Mouse (Mus musculus) inflammation-experienced regulatory T-cells, adult 6 months (primary cell): ENCODE data around the gene Nckap5l. TPM values are rescaled to one million over a fixed set of nuclear protein-coding genes. Genes with fewer than 3 reads are reported as not detected.

Source experiments
- ATAC-seq: one replicate; pipeline ENCODE4 v1.8.0; 2017
- polyA plus RNA-seq, 3 experiments: library from polyadenylated mRNA; unstranded; fragments of 100-300 nt; shearing (Covaris generic); gene quantifications; one replicate each; pipeline ENCODE4 v1.2.1; 2017

Gene Nckap5l
- 1 to 10 TPM in 1 of 3 experiments, under 1 TPM in 2; 0.10 to 1.9 (median 0.78) TPM for polyA plus RNA-seq

DNA sequence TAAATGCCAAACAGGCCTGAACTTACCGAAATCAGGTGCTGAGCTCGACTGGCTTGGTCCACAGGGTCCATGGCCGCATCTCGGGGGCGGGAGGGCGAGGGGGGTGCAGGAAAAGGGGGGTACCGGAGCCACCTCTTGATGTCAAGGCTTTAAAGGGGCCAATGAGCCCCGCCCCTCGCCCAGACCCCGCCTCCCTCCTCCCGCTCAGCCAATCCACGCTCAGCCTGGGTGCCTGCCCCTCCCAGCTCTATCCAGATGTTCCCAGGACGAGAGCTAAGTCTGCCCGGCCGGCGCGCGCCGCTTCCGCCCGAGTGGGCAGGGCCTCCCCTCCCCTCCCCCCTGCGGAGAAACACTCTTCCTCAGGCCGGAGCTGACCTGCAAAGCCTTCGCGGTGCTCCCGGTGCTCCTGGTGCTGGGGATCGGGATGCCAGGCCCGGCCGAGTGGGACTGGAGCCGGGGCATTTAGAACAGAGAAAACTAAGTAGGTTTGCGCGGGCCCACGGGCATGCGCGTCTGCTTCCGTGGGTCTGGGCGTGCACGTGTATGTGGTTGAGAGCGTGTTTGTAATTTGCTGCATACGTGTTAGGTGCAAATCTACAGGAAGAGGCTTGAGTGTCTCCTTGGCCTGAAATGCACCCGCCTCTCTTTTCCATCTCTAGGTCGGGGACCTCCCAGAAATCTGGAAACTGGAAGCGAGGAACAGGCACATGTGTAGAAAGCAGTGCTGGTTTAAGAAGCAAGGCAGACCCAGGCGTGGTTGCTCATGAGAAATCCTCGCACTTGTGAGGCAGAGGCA, at the start of gene Nckap5l:
TSS of gene Nckap5l (minus strand) at position 143 of the 796 bp plus-strand sequence.
- ATAC-seq: peak; percentile 96

DNA sequence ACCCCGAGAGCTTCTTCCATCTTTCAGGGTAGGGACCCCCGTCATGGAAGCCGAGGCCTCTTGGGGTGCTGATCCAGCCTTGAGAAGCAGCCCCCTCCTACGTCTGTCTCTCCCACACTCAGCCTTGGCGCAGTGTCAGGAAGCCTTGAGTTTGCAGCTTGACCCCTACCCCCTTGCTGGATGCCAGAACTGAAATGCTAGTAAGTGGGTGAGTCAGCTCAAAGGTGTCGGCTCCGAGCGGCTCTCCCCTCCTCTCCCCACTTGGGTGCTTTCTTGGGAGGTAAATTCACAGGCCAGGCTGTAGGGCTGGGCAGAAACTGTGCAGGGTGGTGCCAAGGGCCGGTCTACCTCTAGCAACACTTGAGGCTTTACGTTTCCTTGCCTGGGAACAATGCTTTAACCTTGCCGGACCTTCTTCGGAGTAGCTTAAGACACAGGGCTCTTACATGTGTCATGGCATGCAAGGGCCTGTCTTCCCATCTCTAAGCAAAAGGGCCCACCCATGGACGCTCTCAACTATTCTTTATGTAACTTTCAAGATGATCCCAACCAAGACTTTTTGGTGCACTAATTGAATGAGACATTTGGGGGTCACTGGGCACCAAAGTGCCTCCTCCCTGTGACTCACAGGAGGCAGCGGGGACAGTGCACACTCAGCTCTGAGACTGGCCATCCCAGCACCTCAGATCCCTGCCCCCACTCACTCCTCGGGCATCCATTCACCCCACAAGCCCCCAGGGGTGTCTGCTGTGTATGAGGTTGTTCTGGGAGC, 48.0 kb upstream of the Nckap5l start:
- no peak for ATAC-seq

DNA sequence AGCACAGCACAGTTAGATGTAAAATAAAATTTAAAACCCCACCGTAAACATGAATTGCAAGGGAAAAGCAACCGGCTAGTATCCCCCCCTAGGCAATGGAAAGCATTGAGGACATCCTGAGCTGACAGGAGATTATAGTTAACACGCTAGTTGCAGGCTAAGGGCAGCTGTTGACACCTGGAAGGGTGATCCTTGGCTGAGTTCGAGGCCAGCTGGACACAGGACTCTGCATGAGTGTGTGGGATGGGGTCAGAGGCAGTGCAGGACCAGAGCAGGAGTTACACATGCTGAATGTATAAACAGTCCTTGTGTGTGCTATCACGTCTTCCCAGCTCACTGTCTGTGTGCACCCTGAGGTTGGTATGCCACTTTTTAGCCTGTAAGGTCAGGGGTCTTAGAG, 45.7 kb upstream of the Nckap5l start:
- no peak for ATAC-seq

DNA sequence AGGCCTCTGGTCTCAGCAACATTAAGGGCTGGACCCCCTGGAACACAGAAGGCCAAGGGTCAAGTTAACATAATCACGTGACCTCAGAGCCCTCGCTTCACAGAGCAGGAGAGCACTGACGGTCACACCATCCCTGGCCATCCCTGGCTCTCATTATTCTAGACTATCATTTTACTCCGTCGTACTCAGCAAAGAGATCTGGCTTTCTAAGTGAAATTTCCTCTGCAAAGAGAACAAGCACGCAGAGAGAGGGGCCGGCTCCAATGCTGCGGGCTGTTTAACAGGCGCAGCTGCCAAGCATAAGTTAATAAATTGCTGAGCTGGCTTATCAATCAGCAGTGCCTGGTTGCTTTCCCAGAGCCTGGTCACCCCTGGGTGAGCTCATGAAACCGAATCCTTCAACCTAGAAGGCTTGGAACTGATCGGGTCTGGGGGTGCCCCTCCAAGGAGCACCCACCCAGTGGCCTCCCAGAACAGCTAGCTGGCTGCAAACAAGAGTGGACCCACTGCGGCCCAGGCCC, 44.8 kb upstream of the Nckap5l start:
- no peak for ATAC-seq

DNA sequence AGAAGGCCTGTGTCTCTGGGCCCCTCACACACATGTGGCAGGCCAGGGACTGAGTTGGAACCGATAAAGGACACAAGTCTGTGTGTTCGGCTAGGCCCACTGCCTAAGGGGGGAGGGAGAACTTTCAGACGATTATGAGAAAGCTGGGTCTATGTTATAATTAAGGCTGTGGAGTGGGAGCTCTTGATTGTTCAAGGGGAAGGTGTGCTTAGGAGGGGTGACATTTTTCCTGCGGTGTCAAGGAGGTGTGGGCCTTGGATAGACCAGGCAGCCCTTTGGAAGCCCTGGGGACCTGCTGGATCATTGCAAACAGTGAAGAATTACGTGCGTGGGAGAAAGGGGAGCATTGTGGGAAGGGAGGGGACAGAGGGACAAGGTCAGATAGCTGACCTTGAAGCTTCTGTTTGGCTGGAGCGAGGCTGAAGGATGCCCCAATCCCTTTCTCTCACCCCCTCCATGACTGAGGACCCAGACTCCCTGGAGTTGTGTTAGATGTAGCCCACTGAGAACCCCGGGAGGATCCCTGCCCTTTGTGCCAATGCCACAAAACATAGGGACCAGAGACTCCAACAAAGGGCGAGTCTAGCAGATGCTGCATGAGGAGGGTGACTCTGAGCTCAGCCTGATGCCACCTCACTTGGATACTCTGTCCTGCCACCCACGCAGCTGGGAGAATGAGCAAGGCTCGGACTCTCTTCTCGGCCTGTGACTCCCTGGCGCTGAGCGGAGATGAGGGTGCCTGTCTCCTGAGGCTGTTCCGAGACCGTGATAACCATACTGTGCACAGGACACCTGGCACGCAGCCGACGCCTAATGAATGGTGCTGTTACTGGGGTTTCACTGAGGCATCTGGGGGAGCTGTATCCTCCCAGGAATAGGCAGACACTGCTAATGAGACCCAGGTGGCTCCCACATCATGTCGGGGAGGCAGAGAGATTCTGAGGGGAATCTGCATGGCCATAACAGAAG, 44.0 kb upstream of the Nckap5l start:
- ATAC-seq: no peak

DNA sequence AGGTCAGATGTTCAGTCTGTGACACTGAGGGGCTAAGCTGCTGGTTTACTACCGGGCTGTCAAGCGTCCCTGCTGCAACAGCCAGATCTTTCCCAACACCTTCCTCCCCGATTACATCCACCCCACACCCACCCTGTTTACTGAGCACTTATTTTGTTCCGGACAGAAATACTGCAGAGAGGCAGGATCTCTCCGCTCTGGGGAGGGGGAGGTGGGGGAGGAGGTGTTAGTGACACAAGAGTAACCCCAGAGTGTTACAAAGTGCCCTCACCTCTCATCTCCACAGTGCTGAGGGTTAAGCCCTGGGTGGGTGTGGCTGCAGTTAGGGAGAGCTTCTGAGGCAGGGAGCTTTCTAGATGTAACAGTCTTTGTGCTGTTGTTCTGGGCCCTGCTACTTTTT, 42.8 kb upstream of the Nckap5l start:
- ATAC-seq: no peak

DNA sequence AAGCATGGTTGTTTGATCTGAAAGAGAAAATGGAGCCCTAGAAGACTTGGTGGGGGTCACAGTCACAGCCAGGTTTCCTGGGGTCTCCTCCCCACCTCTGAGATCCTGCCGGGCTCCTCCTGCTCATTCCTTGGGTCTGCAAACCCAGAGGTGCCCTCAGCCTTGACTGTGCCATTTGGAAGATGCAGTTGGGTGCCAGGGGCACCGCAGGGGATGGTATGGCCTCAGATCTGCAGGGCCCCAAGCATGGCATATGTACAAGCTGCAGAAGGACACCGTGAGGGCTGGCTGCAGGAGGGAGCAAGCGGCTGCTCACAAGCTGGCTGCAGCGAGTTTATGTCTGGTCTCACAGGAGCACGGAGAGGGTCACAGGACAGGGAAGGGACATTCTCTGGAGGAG, 42.2 kb upstream of the Nckap5l start:
- no peak for ATAC-seq

DNA sequence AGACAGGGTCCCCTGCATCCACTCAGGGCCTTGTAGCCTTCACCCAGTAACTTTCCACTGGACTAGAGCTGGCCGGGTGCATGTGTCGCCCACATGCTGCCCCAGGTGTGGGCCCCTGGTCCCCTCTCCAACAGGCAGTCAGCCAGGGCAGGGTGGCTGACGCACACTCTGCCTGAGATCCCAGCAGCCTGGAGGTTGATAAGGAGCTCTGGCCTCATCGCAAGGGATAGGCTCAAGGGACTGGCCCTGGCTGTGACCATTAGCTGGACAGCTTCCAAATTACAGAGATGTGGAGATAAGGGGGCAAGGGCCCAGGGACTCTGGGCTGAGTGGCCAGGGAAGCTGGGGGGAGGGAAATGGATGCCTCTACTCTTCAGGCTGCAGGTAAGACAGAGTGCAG, 41.2 kb upstream of the Nckap5l start:
- no peak for ATAC-seq

DNA sequence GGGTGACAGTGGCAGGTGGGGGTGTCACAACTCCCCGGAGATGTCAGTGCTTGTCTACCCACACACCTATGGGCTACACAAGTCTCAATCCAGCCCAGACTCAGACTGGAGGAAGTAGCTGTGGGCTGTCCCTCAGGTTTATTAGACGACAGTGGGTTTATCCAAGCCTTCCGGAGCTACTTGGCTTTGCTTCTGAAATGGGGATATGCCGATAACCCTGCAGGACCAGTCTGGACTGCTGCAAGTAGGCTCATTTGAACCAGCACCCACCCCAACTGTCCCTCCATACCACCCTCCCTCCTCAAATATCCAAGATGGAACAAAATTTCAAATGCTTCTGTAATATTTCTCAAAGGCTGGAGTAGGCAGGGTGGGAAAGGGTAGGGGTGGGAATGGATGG, 40.8 kb upstream of the Nckap5l start:
- no peak for ATAC-seq

DNA sequence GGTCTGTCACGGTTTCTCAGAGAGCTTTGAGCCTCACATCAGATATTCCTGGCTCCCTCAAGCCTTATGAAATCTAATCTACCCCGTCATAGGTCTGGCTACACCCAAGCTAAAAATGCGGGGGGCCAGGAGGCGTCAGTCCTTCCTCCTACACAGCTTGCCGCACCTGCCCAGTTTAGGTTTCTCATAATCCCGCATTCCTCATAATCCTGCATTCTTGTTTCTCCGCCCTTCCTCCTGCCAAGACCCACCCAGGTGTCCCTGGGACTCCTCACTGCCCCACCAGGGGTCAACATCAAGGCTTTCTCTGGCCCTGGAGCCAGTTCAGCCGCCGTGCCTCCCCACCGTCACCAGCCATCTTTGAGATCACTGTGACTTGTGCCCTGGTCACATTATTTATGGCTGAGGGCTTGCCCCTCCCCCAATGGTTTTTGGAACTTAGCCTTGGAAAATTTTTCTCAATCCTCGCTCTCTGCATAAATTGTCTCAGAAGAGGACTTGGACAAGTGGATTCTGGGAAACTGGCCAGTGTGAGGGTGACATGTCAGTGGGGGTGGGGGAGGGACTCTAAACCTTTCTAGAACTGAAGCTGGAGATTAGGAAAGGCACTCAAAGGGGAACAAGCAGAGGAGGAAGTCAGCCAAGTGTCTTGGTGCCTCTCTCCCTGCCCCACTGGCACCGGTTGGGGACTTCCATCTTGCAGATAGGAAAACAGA, 40.1 kb upstream of the Nckap5l start:
- no peak for ATAC-seq

DNA sequence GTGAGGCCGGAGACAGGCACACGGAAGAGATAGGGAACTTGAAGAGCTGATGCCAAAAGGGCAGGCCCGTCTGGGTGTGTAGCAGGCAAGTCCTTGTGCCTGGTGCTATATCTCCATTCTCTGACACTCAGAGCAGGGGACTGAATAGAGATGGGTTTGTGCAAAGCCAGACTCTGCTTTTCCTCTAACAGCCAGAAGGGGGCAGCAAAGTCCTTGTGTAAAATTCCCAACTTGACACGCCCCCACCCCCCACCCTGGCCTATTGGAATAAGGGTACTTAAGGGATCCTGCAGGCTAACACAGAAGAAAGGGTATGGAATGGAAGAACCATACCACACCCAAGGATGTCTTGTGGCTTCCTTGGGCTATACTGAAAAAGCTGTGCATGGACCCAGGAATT, 39.5 kb upstream of the Nckap5l start:
- ATAC-seq: no peak

DNA sequence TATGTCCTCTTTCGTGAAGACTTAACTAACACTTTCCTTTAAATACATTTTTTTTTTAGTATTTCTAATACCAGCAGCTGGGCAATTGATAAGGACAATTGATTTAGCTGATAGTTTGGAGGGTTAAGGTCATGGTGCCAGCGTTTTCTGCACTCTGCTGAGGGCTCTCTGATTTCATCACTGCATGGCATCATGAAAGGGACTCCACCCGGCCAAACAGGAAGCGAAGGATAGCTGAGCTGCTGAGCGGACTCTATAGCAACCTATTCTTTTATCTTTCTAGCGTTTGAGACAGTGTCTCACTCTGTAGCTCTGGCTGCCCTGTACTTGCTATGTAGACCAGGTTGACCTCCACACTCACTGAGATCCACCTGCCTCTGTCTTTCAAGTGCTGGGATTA, 27.2 kb upstream of the Nckap5l start:
- no peak for ATAC-seq

DNA sequence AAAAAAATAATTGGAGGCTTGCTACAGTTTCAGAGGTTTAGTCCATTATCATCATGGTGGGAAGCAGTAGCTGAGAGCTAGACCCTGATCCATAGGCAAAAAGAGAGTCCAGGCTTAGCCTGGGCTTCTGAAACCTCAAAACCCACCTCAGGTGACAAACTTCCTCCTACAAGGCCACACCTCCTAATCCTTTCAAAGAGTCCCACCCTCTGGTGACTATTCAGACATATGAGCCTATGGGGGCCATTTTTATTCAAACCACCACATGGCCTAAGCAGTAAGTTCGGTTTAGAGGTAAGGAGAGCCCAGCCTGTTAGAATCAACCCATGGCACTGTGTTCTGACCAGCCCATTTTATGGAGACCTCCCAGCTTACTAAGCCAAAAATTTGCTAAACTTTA, 18.3 kb upstream of the Nckap5l start:
- no peak for ATAC-seq

DNA sequence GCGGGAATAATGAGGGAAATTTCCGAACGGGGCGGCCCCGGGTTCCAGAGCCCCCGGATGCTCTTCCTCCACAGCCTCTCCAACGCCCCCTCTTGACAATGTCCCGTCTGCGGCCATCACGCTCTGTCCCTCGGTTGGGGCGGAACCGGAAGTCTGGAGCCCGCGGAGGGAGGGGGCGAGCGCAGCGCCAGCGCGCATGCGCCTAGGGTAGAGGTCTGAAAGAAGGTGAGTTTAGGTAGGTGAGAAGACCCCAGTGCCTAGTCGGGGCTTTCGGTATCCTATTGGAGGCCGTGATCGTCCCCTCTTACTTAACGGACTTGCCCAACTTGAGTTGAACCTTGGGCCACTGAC, 17.0 kb upstream of the Nckap5l start, which contains the start of gene Bcdin3d:
TSS of gene Bcdin3d (minus strand) at position 155 of the 351 bp plus-strand sequence.
- peak; percentile 70 for ATAC-seq

DNA sequence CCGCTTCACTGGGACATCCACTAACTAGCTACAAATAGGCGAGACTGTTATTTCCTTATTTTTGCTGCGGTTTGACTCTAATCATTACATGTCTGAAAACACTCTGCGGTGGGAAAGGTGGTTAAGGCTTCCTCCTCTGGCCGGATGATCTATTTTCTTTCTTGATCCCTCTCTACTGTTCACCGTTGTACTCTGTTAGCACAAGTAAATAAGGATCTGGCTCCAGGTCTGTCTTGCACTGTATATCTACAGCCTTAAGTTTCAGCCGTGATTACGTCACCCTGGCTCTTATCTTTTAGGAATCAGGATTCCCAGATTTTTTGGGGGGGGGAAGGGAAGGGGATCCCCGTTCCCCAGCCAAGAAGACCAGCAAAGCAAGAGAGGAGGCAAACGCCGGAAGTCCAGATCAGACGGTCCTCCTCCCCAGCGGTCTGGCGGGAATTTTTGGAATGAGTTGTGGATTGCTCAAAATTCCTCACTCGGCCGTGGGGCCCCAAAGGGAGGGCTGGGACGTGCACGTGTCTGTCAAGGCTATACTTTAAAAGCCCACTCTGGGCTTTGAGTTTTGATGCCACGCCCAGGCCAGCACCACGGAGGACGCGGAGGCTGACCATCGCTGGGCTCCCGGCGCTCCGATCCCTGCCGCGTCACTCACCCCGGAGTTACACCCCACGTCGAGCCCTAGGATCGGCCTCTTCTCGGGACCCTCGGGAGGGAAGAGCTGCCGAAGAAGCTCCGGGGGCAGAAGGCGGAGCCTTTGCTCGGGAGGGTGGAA, 16.4 kb upstream of the Nckap5l start:
- peak; percentile 38 for ATAC-seq

DNA sequence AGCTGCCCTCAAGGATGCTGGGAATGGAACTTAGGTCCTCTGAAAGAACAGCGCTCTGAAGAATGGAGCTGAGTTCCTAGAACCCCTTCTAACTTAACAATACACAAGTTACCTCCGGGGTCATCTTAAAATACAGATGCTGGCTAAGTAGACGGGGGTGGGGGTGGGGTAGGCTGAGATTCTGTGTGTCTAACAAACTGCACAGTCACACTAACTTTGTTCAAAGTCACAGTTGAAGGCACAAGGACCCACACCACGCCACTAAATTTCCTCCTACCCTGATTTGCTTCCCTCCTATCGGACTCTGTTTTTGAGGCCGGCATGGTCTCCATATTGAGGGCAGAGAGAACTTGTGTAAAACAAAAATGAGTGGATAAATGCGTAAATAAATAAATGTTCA, 15.4 kb upstream of the Nckap5l start:
- no peak for ATAC-seq

DNA sequence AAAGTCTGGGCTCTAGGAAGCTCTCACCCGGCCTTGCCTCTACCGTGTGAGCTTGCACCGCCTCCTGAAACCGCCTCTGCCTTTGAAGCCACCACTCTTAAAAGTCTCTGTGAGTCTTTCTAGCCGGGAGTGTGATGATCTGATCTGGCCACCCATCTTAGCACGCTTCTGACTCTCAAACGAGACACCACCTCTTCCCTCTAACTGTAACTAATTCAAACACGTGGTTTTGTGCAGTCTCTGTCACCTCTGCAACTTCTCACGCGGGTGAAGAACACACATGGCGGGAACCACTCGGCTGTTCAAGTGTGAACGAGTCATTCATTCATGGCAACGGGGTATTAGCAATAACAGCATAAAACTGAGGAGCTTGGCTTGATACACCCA, 14.1 kb upstream of the Nckap5l start:
- peak; percentile 46 for ATAC-seq

DNA sequence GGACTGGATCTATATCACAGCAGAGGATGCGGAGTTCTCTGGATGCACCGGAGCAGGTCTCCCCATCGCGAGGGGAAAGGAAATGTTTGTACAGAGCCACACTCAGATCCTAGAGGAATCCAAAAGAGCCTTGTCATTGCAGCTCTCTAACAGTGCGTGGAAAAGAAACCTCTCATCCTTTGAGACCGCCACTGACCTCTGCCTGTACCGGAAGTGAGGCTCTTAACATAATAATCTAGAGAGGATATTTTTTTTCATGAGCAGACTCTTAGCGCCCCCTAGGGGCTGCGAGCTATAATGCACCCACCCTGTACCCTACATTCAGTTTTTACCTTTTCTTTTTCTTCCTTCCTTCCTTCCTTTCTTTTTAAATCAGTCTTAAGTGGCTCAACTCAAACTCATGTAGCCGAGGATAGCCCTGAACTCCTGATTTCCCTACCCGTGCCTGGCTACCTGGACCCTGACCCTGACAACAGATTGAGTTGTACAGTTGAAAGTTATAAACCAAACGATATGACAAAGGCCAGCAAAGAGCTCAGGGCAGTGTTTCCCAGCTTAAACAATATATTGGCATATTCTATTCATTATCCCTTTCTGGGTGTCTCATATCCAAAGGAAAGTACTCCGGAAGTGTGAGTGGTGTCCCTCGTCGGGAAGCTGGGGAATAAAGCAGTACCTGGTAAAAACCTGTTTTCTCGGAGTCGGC, 13.6 kb upstream of the Nckap5l start:
- ATAC-seq: no peak

DNA sequence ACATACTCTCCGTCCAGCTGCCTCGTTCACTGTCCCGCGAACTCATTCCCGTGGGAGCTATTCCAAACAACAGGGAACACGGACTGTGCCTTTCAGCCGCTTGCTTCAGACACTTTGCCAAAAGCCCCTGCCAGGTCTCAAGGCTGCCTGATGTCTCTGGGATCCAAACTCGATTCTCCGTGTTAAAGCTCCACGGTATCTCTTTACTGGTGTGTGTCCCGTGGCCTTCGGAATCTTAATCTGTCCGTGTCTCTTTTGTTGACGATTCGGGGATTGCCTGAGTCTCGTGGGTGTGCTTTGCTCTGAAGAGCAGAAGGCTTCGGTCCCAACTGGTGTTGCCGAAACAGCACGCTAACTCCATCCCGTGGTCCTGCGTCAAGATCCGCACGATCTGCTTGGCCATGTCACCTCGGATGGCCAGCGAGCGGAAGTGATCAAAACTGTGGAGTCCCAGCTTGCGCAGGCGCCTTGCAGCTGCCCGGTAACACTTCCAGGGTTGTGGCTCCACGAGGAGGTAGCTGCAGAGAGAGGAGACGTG, 12.7 kb upstream of the Nckap5l start:
- ATAC-seq: no peak

DNA sequence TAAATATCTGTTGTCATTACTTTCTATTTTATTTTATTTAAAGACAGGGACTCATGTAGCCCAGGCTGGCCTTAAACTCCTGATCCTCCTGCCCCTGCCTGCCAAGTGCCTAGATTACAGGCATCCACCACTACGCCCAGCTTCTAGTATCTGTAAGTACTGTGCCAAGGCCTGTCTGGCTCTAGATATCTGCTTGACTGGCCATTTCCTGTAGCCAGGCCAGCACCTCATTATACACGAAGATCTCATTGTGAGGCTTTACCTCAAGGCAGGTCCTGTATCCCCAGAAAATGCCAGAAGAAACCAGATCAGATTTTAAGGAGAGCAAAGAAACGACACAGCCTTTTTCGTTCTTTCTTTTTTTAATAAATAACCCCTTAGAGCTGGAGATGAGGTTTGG, 12.2 kb upstream of the Nckap5l start:
- ATAC-seq: no peak
